Mouse (Mus musculus) gastrocnemius, adult 8-10 months (tissue): Measurements from ENCODE around the gene Gstm4. TPM values are rescaled to one million over a fixed set of nuclear protein-coding genes. Genes with fewer than 3 reads are reported as not detected.
A peak's percentile ranks its signal among the peaks of the same experiment; 100 is the strongest.
"Not testable (repeated sequence)": the region's sequence is repeated elsewhere in the genome, so short reads cannot be mapped to it uniquely, and the experiment has no call there.

Experiments used
- DNase-seq, 2 experiments: peaks; one replicate each; pipeline ENCODE4 v3.0.0; 2022; ENCODE audit warnings: low spot score in 2 of 2
- total RNA-seq, 4 experiments: library from RNA; stranded (reverse); gene quantifications; 2 replicates each; pipeline ENCODE4 v1.2.4; 2022

Gene Gstm4
- total RNA-seq, 4 experiments from 2014 or later = 11.7 to 18.7 (median 14.1) TPM

DNA sequence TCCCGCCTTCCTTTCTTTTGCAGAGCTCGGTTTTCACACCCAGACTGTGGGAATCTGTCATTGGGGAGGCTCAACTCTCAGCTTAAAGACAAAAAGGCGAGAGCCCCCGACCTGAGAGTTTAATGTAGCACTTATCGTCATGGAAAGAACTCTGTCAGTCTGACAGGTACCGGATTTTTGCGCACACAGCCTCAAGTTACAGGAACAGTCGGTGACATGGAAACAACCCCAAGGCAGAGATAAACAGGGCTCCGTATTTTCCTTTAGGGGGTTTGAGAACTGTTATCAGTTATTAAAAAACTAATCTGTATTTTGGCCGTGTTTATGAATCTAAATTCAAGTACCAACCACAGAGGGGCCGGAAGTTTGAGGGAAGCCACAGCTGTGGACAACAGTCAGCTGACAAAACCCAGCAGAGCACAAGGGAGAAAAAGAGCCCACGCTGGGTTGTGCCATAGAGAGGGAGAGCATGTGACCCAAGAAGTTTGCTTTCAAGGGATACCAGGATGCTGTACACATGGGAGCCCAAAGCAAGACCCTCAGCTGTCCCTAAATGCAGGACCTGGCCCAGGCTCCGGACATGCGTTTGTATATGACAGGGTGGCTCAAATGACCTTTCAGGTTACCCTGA is 26.4 kb downstream of the Gstm4 start:
- DNase-seq = no peak

DNA sequence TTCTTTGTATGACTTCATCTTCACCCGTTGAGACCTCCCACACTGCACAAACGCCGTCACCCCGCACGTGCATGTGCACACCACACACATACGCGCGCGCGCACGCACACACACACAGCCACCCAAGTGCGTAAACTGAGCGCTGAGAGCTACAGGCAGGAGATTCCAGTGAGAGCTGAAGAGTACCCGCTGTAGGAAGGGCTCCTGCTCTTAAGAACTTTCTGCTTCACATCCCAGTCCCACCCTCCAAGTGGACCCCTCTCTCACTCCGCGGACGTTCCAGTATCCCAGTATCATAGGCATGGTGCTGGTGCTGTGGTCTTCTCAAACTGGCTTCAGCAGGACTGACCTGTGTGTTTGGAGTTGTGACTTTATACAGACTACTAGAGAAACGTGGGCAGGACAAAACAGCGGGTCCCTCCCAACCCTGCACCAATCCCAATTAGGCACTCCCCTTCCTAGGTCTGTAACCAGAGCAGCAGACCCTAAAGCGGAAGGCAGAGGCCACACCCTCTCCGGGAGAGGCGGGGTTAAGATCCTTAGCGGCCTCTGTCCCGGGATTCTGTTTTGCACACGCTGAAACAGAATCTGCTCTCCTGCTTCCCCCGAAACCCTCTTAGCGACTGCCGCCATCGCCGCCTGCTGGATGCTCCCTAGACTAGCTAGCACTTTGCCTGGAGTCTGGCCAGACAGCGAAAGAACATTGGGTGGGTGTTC is 27.1 kb downstream of the Gstm4 start, which contains the start of gene Gstm1:
Gstm1 (minus strand) TSS at position 501 of the 717 bp plus-strand sequence.
- DNase-seq = peak; percentile 95 to 97

DNA sequence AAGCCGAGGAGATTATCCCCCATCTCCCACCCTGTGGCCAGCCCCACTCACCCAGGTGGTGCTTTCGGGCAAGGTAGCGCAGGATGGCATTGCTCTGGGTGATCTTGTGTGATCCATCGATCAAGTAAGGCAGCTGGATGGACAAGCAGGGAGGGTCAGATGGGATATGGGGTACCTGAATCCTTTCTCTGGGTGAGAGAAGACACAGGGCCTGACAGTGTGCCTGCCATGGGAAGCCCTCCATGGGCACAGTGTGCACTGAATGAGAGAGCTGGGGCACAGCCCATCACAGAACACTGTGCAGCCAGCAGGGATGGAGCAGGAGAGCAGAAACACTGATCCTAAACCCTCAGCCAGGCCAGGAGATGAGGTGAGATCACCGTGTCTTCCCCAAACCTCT is 28.2 kb downstream of the Gstm4 start:
- DNase-seq = not testable (repeated sequence)

DNA sequence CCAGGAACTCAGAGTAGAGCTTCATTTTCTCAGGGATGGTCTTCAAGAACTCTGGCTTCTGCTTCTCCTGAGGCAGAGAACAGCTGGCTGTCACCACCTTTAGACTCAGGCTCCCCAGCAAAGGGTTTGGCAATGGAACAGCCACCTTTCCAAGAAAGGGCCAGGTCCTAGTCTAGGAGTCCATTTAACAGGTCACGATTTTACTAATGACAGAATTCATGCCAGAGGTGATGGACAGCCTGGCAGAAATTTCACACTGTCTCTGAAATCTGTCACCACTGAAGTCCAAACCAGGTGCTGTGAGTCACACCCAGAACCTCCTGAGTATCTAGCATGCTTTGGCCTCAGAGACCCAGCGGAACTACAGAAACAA is 29.7 kb downstream of the Gstm4 start:
- DNase-seq = no peak

DNA sequence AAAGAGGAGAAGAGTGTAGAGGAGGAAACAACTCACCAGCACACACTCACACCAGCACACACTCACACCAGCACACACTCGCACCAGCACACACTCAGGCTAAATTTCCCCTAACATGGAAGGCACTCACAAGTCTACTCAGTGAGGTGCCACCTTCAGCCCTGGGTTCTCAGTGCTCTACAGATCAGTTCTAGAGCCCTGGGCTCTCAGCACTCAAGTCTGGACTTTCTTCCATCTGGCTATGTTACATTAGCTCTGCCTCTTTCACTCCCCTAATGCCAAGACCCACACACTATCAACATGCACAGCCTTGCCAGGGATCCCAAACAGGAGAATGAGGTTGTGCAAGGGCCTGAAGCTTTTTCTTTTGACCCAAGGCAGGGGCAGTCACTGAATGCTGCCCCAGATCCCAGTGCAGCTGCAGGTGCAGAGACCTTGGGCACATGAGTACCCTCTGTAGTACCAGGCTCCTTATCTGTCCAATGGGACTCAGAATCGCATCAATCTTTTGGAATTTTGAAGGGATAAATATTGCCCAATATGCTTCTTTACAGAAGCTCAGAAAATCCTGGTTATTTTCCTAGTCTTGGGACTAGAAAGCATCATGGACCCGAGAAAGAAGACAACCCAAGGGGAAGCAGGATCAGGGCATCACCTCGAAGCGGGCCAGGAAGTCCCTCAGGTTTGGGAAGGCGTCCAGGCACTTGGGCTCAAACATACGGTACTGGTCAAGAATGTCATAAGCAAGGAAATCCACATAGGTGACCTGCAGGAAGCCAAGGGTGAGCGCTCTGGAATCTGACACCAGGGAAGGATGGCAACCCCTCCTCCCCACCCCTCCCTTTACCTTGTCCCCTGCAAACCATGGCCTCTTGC is 30.4 kb downstream of the Gstm4 start:
- DNase-seq = no peak

DNA sequence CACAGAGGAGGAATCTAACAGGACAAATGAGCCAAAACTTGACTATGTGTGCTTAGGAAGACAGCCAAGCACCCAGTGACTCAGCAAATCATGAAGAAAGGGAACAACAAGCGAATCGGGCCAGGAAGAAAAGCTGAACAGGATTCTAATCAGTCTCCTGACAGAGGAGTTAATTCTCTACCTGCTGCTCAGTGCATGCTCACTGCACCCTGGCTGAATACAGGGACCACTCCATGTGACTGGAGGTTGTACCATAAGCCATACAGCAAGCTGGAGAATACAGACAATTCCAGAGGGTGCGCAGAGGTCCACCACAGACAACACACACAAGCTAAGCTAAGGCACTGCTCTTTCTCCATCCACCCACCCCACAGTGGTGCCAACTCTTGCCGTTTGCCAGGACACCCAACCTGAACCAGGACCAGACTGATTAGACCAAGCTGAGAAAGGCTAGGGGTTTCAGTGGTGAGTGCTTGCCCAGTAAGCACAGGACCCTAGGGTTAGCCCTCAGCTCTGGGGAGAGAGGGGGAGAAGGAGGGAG is 31.3 kb downstream of the Gstm4 start:
- peak; percentile 46 to 48 for DNase-seq

DNA sequence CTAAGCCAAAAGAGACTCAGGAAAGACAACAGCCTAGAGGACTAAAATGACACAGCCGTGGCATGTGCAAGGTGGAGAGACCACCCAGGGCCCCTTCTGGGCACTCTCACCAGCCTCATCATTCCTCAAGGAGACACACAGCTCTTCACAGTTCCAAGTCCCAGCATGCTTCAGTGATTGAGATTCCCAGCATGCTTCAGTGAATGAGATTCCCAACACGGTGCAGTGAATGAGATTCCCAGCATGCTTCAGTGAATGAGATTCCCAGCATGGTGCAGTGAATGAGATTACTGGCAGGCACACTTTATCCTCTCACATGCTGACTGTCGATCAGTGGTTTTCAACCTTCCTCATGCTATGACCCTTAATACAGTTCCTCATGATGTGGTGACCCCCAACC is 33.1 kb downstream of the Gstm4 start:
- no peak for DNase-seq

DNA sequence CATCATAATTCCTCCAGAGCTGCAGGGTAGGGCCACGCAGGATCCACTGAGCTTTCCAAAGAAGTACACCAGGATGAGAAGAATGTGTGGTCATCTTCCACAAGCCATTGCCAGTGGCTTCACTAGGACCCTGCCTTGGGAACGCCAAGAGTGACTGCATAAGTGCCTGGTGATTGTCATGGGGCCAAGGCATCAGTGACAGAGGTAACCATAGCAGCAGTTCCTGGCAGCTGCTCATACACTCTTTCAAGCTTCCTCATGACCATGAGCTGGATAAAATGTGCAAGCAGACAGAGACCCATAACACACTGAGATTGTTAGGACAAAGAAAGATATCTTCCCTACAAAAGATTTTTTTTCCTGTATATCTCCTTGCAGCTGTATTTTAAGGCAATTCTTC is 34.4 kb downstream of the Gstm4 start:
- no peak for DNase-seq

DNA sequence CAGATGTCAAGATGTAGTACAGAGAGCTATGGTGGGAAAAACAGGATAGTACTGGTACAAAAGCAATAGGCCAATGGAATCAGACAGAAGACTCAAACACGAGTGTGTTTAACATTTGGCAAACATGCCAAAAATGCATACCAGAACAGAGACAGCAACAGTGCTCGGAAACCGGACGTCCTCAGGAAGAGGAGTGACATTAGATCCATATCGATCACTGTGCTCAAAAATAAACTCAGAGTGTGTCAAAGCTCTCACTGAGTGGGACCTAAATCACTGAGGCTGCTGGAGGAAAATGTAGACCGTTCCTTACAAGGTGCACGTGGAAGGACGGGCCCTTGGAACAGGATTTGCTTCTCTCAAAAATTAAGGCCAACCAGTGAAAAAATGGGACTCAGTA is 42.7 kb downstream of the Gstm4 start:
- no peak for DNase-seq

DNA sequence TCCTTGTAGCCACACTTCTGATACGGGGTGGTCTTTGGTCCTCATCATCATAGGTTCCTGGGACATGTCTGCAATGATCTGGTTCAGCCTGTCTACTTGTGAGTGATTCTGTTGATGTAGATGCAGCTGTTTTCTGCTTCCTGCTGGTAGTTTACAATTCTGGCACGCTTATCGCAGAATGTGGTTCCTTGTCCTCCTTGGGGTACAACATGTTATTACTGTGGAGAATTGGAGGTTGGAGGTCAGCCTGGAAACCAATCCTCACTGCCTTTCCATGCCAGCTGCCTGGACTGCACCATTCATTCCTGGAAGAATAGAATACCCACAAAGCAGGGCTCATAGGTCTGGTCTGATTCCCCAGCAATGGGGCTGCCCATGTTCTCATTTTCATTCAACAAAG is 45.2 kb downstream of the Gstm4 start:
- no peak for DNase-seq

DNA sequence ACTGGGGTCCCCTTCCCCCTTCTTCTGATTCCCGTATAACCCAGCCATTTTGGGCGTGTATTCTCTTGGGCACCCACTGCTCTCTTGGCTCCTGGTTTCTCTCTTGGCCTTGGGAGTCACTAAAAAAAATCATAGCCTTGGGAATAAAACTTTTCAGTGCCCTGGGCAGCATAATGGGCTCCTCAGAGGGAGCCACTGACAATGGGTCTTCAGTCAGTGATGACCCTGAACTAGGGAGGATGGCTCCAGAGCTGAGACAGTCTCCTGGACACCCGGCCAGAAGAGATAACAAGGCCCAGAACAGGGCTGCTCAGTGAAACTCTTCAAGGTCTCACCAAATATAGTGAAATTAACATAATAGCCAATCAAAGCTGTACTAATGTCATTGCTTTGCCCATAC is 46.1 kb downstream of the Gstm4 start:
- no peak for DNase-seq

DNA sequence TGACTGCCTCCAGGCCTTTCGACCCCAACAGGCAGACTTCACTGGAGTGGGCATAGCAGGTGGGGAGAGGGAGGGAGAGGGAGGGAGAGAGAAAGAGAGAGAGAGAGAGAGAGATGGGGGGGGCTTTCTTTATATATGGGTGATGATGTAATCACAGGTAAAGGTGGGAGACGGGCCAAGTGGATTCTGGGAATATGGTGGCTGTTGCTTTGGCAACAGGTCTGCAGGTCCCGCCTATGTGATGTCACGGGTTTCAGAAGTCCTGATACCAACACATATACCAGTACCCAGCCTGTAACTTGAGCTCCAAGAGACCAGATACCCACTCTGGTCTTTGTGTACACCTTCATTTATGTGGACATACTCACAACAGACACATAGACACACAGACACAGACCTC is 48.1 kb downstream of the Gstm4 start:
- no peak for DNase-seq

DNA sequence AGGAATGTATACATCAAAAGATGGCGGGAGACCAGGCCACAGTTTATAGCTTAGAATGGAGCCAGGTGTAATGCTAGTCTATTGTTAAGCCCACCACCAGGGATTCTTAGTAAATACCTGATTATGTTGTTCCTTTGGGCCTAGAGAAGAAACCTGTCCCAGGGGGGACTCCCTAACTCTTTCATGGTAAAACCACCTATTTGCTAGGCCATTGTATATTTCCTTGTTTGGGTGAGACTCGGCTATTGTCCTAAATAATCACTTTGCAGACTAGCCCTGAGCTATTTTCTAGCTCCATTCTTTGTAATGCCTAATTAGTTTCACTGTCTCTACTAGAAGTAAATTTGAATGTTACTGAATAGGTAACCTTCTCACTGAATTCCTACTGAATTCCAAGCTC is 48.7 kb downstream of the Gstm4 start:
- not testable (repeated sequence) for DNase-seq

Other genes with a start within 250 kb of the Gstm4 start
- gene Eps8l3, start 167.7 kb downstream of the Gstm4 start, total RNA-seq = not detected
- gene Gstm5, start 149.1 kb downstream of the Gstm4 start, total RNA-seq = 10 to 100 TPM; 86.8 to 93.3 (median 88.1) TPM
- gene Gstm7, start 113.1 kb downstream of the Gstm4 start, total RNA-seq = 10 to 100 TPM in 2 of 4 experiments, 1 to 10 TPM in 2; 7.4 to 17.1 (median 10.1) TPM
- gene Gstm6, start 101.1 kb downstream of the Gstm4 start, total RNA-seq = under 1 TPM in 3 of 4 experiments, not detected in 1; 0.44 to 0.92 (median 0.67) TPM
- not detected for gene Gstm3, start 75.6 kb downstream of the Gstm4 start, total RNA-seq
- gene Gstm2, start 58.4 kb downstream of the Gstm4 start, total RNA-seq = 100 to 1,000 TPM in 2 of 4 experiments, 10 to 100 TPM in 2; 78.6 to 144 (median 111) TPM
- 100 to 1,000 TPM; 166 to 199 (median 185) TPM for gene Gstm1, start 26.9 kb downstream of the Gstm4 start, total RNA-seq
- 1 to 10 TPM; 3.1 to 4.4 (median 3.6) TPM for gene Ampd2, start 41.8 kb upstream of the Gstm4 start, total RNA-seq
- gene Gnat2, start 47.9 kb upstream of the Gstm4 start, total RNA-seq = 1 to 10 TPM in 1 of 4 experiments, under 1 TPM in 3; 0.62 to 1.1 (median 0.82) TPM
- gene Gnai3, start 101.3 kb upstream of the Gstm4 start, total RNA-seq = 10 to 100 TPM in 3 of 4 experiments, 1 to 10 TPM in 1; 7.7 to 11.5 (median 10.5) TPM
- gene Gpr61, start 110.0 kb upstream of the Gstm4 start, total RNA-seq = not detected
- 10 to 100 TPM; 30.3 to 36.5 (median 32.6) TPM for gene Amigo1, start 141.4 kb upstream of the Gstm4 start, total RNA-seq
- gene Cyb561d1, start 156.3 kb upstream of the Gstm4 start, total RNA-seq = 1 to 10 TPM; 3.0 to 3.8 (median 3.4) TPM
- 1 to 10 TPM; 5.9 to 7.4 (median 6.6) TPM for gene Atxn7l2, start 166.0 kb upstream of the Gstm4 start, total RNA-seq
- 100 to 1,000 TPM; 240 to 296 (median 244) TPM for gene Sypl2, start 181.8 kb upstream of the Gstm4 start, total RNA-seq
- gene Psma5, start 212.0 kb upstream of the Gstm4 start, total RNA-seq = 10 to 100 TPM; 57.8 to 63.3 (median 60.8) TPM
- gene Sort1, start 239.2 kb upstream of the Gstm4 start, total RNA-seq = 10 to 100 TPM; 50.2 to 56.6 (median 53.5) TPM